Mouse (Mus musculus) bone marrow macrophage, adult 2 months (primary cell): ENCODE data around the gene 4930435E12Rik. TPM values are rescaled to one million over a fixed set of nuclear protein-coding genes. Genes with fewer than 3 reads are reported as not detected.
A peak's percentile ranks its signal among the peaks of the same experiment; 100 is the strongest.

Source experiments
- H3K27ac ChIP-seq: 2 replicates; pipeline ENCODE4 v1.5.1; 2012; ENCODE audit warnings: low read depth, low read length; ENCODE audit not compliant: insufficient read depth
- H3K4me1 ChIP-seq: 2 replicates; pipeline ENCODE4 v1.6.1; 2012; ENCODE audit warnings: low read length; ENCODE audit not compliant: control insufficient read depth, insufficient read depth
- H3K4me3 ChIP-seq: 2 replicates; pipeline ENCODE4 v1.5.1; 2012; ENCODE audit warnings: mild to moderate bottlenecking, low read length, moderate library complexity; ENCODE audit not compliant: insufficient read depth
- CTCF ChIP-seq: IDR thresholded peaks from 2 replicates; pipeline ENCODE4 v1.5.1; 2012; ENCODE audit warnings: low read depth, mild to moderate bottlenecking, low read length, moderate library complexity
- POLR2A ChIP-seq: IDR thresholded peaks from 2 replicates; pipeline ENCODE4 v1.6.1; 2012; ENCODE audit warnings: mild to moderate bottlenecking, low read depth, low read length, borderline replicate concordance
- polyA plus RNA-seq: library from polyadenylated mRNA; stranded (reverse); fragments of >200 nt; gene quantifications from 2 replicates; pipeline ENCODE4 v1.2.4, GENCODE M21; 2012; ENCODE audit not compliant: missing spikeins, insufficient read depth, insufficient read length

The 4930435E12Rik gene
- polyA plus RNA-seq, 1 experiment = not detected

GRCm38 (mm10) chr16:38772906-38773496 lies 55.5 kb downstream of the 4930435E12Rik start:
- Histone ChIP-seq H3K27ac (no peak overlapping the region), H3K4me3 (no peak overlapping the region), H3K4me1 (peaks cover 12% of the 10 kb centered on the region)
- TF ChIP-seq POLR2A = no peak
- no peak for TF ChIP-seq CTCF

GRCm38 (mm10) chr16:38771145-38771544 lies 57.4 kb downstream of the 4930435E12Rik start:
- Histone ChIP-seq H3K27ac (no peak overlapping the region), H3K4me3 (no peak overlapping the region), H3K4me1 (peaks cover 12% of the 10 kb centered on the region)
- no peak for TF ChIP-seq POLR2A
- no peak for TF ChIP-seq CTCF

GRCm38 (mm10) chr16:38769529-38769928 lies 59.0 kb downstream of the 4930435E12Rik start:
- H3K4me3 ChIP-seq = no peak overlapping the region
- H3K4me1 ChIP-seq = peaks cover 13% of the 10 kb centered on the region
- TF ChIP-seq CTCF (no peak), POLR2A (no peak)
- H3K27ac ChIP-seq = no peak overlapping the region

- Histone ChIP-seq H3K27ac (no peak overlapping the region), H3K4me1 (peaks cover 18% of the 10 kb centered on the region), H3K4me3 (no peak overlapping the region)
- TF ChIP-seq POLR2A = no peak
- no peak for TF ChIP-seq CTCF
These were observed 60.2 kb downstream of the 4930435E12Rik start for GRCm38 (mm10) chr16:38768386-38768785.

GRCm38 (mm10) chr16:38767761-38768160 lies 60.8 kb downstream of the 4930435E12Rik start:
- TF ChIP-seq CTCF = no peak
- TF ChIP-seq POLR2A = no peak
- Histone ChIP-seq H3K4me3 (no peak overlapping the region), H3K27ac (no peak overlapping the region), H3K4me1 (peaks cover 24% of the 10 kb centered on the region)

GRCm38 (mm10) chr16:38766671-38767070 lies 61.9 kb downstream of the 4930435E12Rik start:
- Histone ChIP-seq H3K27ac (no peak overlapping the region), H3K4me3 (no peak overlapping the region), H3K4me1 (peaks cover 35% of the 10 kb centered on the region)
- TF ChIP-seq POLR2A (no peak), CTCF (no peak)

- no peak overlapping the region for H3K4me3 ChIP-seq
- TF ChIP-seq POLR2A (no peak), CTCF (no peak)
- H3K27ac ChIP-seq = peak overlapping the region; percentile 93
- peaks cover 46% of the 10 kb centered on the region for H3K4me1 ChIP-seq
These were observed 65.0 kb downstream of the 4930435E12Rik start for GRCm38 (mm10) chr16:38763508-38763907.

GRCm38 (mm10) chr16:38762401-38762800 lies 66.1 kb downstream of the 4930435E12Rik start:
- TF ChIP-seq POLR2A (no peak), CTCF (no peak)
- H3K4me3 ChIP-seq = no peak overlapping the region

More at GRCm38 (mm10) chr16:38762401-38762800, 66.1 kb downstream of the 4930435E12Rik start:
- H3K4me1 ChIP-seq = peaks cover 54% of the 10 kb centered on the region
- no peak overlapping the region for H3K27ac ChIP-seq

Other genes with a start within 250 kb of the 4930435E12Rik start
- 29.1 and 36.1 TPM in 2 replicates for gene Arhgap31, start 115.5 kb downstream of the 4930435E12Rik start, polyA plus RNA-seq
- 8.9 and 9.8 TPM in 2 replicates for gene B4galt4, start 86.5 kb downstream of the 4930435E12Rik start, polyA plus RNA-seq
- gene Upk1b, start 28.4 kb downstream of the 4930435E12Rik start, polyA plus RNA-seq = not detected in 2 replicates
- gene Igsf11, start 63.9 kb upstream of the 4930435E12Rik start, polyA plus RNA-seq = not detected in 2 replicates